Mouse (Mus musculus): Measurements from ENCODE around the gene Syngr2. TPM values are rescaled to one million over a fixed set of nuclear protein-coding genes. Genes with fewer than 3 reads are reported as not detected.

The Syngr2 gene
- total and polyA plus RNA-seq, 2 experiments from 2014 or later: 14.0 to 25.3 TPM

- no peak for TF ChIP-seq CTCF (IDR thresholded peaks at IDR 0.05)
- Histone ChIP-seq H3K9me3 (ENCODE audit: low read length) (no peaks in the 10 kb centered on the region), H3K4me2 (ENCODE audit: low read depth, low read length, poor library complexity, severe bottlenecking) (no peak overlapping the region), H3K27ac (ENCODE audit: low read depth, low read length) (no peak overlapping the region), H3K9ac (replicated peaks; ENCODE audit: low read length, poor library complexity, severe bottlenecking) (no peak overlapping the region), H3K4me3 (ENCODE audit: low read depth, low read length) (no peak overlapping the region), H3K27me3 (ENCODE audit: insufficient read depth, low read length) (no peaks in the 10 kb centered on the region), H3K4me1 (ENCODE audit: insufficient read depth, low read length) (no peaks in the 10 kb centered on the region), H3K36me3 (ENCODE audit: insufficient read depth, low read length) (no peaks in the 10 kb centered on the region)
- ATAC-seq (ENCODE audit: low FRiP score) (no peak), DNase-seq (ENCODE audit: low spot score) (no peak)
- WGBS: 65% methylated on average over 2 of the region's 2 CpGs
Observed at GRCm38 (mm10) chr11:117798160-117798541, 11.3 kb upstream of the Syngr2 start.

- no peaks in the 10 kb centered on the region for H3K27me3 ChIP-seq (ENCODE audit: insufficient read depth, low read length)
- no peaks in the 10 kb centered on the region for H3K36me3 ChIP-seq (ENCODE audit: insufficient read depth, low read length)
- no peaks in the 10 kb centered on the region for H3K9me3 ChIP-seq (ENCODE audit: low read length)
- H3K4me2 ChIP-seq (ENCODE audit: low read depth, low read length, poor library complexity, severe bottlenecking): no peak overlapping the region
- no peak overlapping the region for H3K4me3 ChIP-seq (ENCODE audit: low read depth, low read length)
- H3K27ac ChIP-seq (ENCODE audit: low read depth, low read length): no peak overlapping the region
- ATAC-seq (ENCODE audit: low FRiP score) (no peak), DNase-seq (ENCODE audit: low spot score) (no peak)
- 76% methylated on average over 5 of the region's 5 CpGs for WGBS
- H3K9ac ChIP-seq (replicated peaks; ENCODE audit: low read length, poor library complexity, severe bottlenecking): no peak overlapping the region
- TF ChIP-seq CTCF (IDR thresholded peaks at IDR 0.05): no peak
- no peaks in the 10 kb centered on the region for H3K4me1 ChIP-seq (ENCODE audit: insufficient read depth, low read length)
Observed at GRCm38 (mm10) chr11:117799174-117799573, 10.3 kb upstream of the Syngr2 start.

- DNase-seq (ENCODE audit: low spot score) (no peak), ATAC-seq (ENCODE audit: low FRiP score) (no peak)
- H3K27me3 ChIP-seq (ENCODE audit: insufficient read depth, low read length): no peaks in the 10 kb centered on the region
- H3K4me1 ChIP-seq (ENCODE audit: insufficient read depth, low read length): no peaks in the 10 kb centered on the region
- no peak for TF ChIP-seq CTCF (IDR thresholded peaks at IDR 0.05)
- WGBS: 78% methylated on average over 7 of the region's 7 CpGs
- no peak overlapping the region for H3K27ac ChIP-seq (ENCODE audit: low read depth, low read length)
- H3K9me3 ChIP-seq (ENCODE audit: low read length): no peaks in the 10 kb centered on the region
- H3K4me2 ChIP-seq (ENCODE audit: low read depth, low read length, poor library complexity, severe bottlenecking): no peak overlapping the region
- no peaks in the 10 kb centered on the region for H3K36me3 ChIP-seq (ENCODE audit: insufficient read depth, low read length)
- no peak overlapping the region for H3K9ac ChIP-seq (replicated peaks; ENCODE audit: low read length, poor library complexity, severe bottlenecking)
- no peak overlapping the region for H3K4me3 ChIP-seq (ENCODE audit: low read depth, low read length)
Observed at GRCm38 (mm10) chr11:117800038-117800437, 9.4 kb upstream of the Syngr2 start.

GRCm38 (mm10) chr11:117801650-117802049 lies 7.8 kb upstream of the Syngr2 start:
- no peak for TF ChIP-seq CTCF (IDR thresholded peaks at IDR 0.05)
- ATAC-seq (ENCODE audit: low FRiP score): no peak
- H3K27me3 ChIP-seq (ENCODE audit: insufficient read depth, low read length): no peaks in the 10 kb centered on the region
- no peak for DNase-seq (ENCODE audit: low spot score)
- H3K4me2 ChIP-seq (ENCODE audit: low read depth, low read length, poor library complexity, severe bottlenecking): no peak overlapping the region
- H3K27ac ChIP-seq (ENCODE audit: low read depth, low read length): no peak overlapping the region
- H3K36me3 ChIP-seq (ENCODE audit: insufficient read depth, low read length): no peaks in the 10 kb centered on the region
- H3K4me1 ChIP-seq (ENCODE audit: insufficient read depth, low read length): no peaks in the 10 kb centered on the region
- 79% methylated on average over 7 of the region's 7 CpGs for WGBS
- no peak overlapping the region for H3K4me3 ChIP-seq (ENCODE audit: low read depth, low read length)
- no peaks in the 10 kb centered on the region for H3K9me3 ChIP-seq (ENCODE audit: low read length)
- H3K9ac ChIP-seq (replicated peaks; ENCODE audit: low read length, poor library complexity, severe bottlenecking): no peak overlapping the region

- ATAC-seq (ENCODE audit: low FRiP score): no peak
- H3K27ac ChIP-seq (ENCODE audit: low read depth, low read length): no peak overlapping the region
Observed at GRCm38 (mm10) chr11:117803166-117803688, 6.2 kb upstream of the Syngr2 start.

GRCm38 (mm10) chr11:117806781-117807180 lies 2.7 kb upstream of the Syngr2 start:
- no peak for DNase-seq (ENCODE audit: low spot score)
- no peak overlapping the region for H3K4me3 ChIP-seq (ENCODE audit: low read depth, low read length)
- no peak overlapping the region for H3K27ac ChIP-seq (ENCODE audit: low read depth, low read length)
- H3K9ac ChIP-seq (replicated peaks; ENCODE audit: low read length, poor library complexity, severe bottlenecking): no peak overlapping the region
- no peak overlapping the region for H3K4me2 ChIP-seq (ENCODE audit: low read depth, low read length, poor library complexity, severe bottlenecking)
- peaks cover 10% of the 10 kb centered on the region; the same call in 1 of the 2 replicates for H3K27me3 ChIP-seq (ENCODE audit: insufficient read depth, low read length)
- no peaks in the 10 kb centered on the region for H3K9me3 ChIP-seq (ENCODE audit: low read length)
- H3K4me1 ChIP-seq (ENCODE audit: insufficient read depth, low read length): no peaks in the 10 kb centered on the region
- no peaks in the 10 kb centered on the region for H3K36me3 ChIP-seq (ENCODE audit: insufficient read depth, low read length)
- TF ChIP-seq CTCF (IDR thresholded peaks at IDR 0.05): no peak
- 91% methylated on average over 6 of the region's 6 CpGs for WGBS
- ATAC-seq (ENCODE audit: low FRiP score): no peak

More at GRCm38 (mm10) chr11:117803166-117803688, 6.2 kb upstream of the Syngr2 start:
- no peak overlapping the region for H3K9ac ChIP-seq (replicated peaks; ENCODE audit: low read length, poor library complexity, severe bottlenecking)
- no peak overlapping the region for H3K4me3 ChIP-seq (ENCODE audit: low read depth, low read length)
- H3K36me3 ChIP-seq (ENCODE audit: insufficient read depth, low read length): no peaks in the 10 kb centered on the region
- no peaks in the 10 kb centered on the region for H3K9me3 ChIP-seq (ENCODE audit: low read length)
- H3K27me3 ChIP-seq (ENCODE audit: insufficient read depth, low read length): no peaks in the 10 kb centered on the region
- H3K4me1 ChIP-seq (ENCODE audit: insufficient read depth, low read length): no peaks in the 10 kb centered on the region
- WGBS: 98% methylated on average over 3 of the region's 3 CpGs
- no peak for DNase-seq (ENCODE audit: low spot score)
- no peak overlapping the region for H3K4me2 ChIP-seq (ENCODE audit: low read depth, low read length, poor library complexity, severe bottlenecking)
- no peak for TF ChIP-seq CTCF (IDR thresholded peaks at IDR 0.05)
